Mouse (Mus musculus) hindbrain, embryonic 11.5 days (tissue): Measurements from ENCODE around the gene Cs. TPM values are rescaled to one million over a fixed set of nuclear protein-coding genes. Genes with fewer than 3 reads are reported as not detected.

Experiments used
- ATAC-seq: fragments of 200-750 bp; cut with Nextera tagmentation; 2 replicates; pipeline ENCODE4 v1.8.0; 2017; ENCODE audit warnings: mild to moderate bottlenecking, moderate TSS enrichment, moderate library complexity; ENCODE audit not compliant: low FRiP score
- DNase-seq: peaks from one replicate; pipeline ENCODE4 v3.0.0-alpha.2; 2015; ENCODE audit warnings: low spot score
- H3K27ac ChIP-seq: fragments of 300-500 bp; sonication (generic); 2 replicates; pipeline ENCODE4 v1.5.1; 2014; ENCODE audit warnings: mild to moderate bottlenecking, low read depth, low read length
- H3K27me3 ChIP-seq: fragments of 300-500 bp; sonication (generic); 2 replicates; pipeline ENCODE4 v1.6.1; 2014; ENCODE audit warnings: mild to moderate bottlenecking, low read length, moderate library complexity, mixed read lengths; ENCODE audit not compliant: control insufficient read depth, insufficient read depth
- H3K36me3 ChIP-seq: fragments of 300-500 bp; sonication (generic); 2 replicates; pipeline ENCODE4 v1.6.1; 2014; ENCODE audit warnings: mild to moderate bottlenecking, low read length, moderate library complexity, mixed read lengths; ENCODE audit not compliant: control insufficient read depth, insufficient read depth
- H3K4me1 ChIP-seq: fragments of 300-500 bp; sonication (generic); replicated peaks from 2 replicates; pipeline ENCODE4 v1.6.1; 2014; ENCODE audit warnings: low read length, mixed read lengths; ENCODE audit not compliant: control insufficient read depth, insufficient read depth
- H3K4me2 ChIP-seq: fragments of 300-500 bp; sonication (generic); replicated peaks from 2 replicates; pipeline ENCODE4 v1.6.1; 2014; ENCODE audit warnings: mild to moderate bottlenecking, low read depth, low read length
- H3K4me3 ChIP-seq: fragments of 300-500 bp; sonication (generic); 2 replicates; pipeline ENCODE4 v1.5.1; 2014; ENCODE audit warnings: low read depth, low read length
- H3K9ac ChIP-seq: fragments of 300-500 bp; sonication (generic); 2 replicates; pipeline ENCODE4 v1.6.1; 2014; ENCODE audit warnings: low read depth, low read length
- H3K9me3 ChIP-seq: fragments of 300-500 bp; sonication (generic); 2 replicates; pipeline ENCODE4 v1.6.1; 2016; ENCODE audit warnings: low read length; ENCODE audit not compliant: control insufficient read depth
- WGBS: fragments of 180-500 bp; shearing (Covaris S2); extraction: QIAGEN DNeasy Blood & Tissue Kit; methylation state at CpG from one replicate; pipeline ENCODE4 v1.1.7; 2014; 5-methylcytosine and 5-hydroxymethylcytosine counted together
- polyA plus RNA-seq: library from polyadenylated mRNA; unstranded; fragments of >200 nt; fragmentation: Nextera tagmentation; extraction: Ambion mirVana; gene quantifications from 2 replicates; pipeline ENCODE4 v1.2.1, GENCODE M21; 2014

Gene Cs
- polyA plus RNA-seq, 1 experiment from 2014 or later, result 242 TPM

- H3K36me3 ChIP-seq, result no peaks in the 10 kb centered on the region
- H3K27ac ChIP-seq, result no peak overlapping the region; the same call in 1 of the 2 replicates
- no peak overlapping the region for H3K9ac ChIP-seq
- H3K9me3 ChIP-seq, result no peaks in the 10 kb centered on the region
- no peak for DNase-seq
- no peak overlapping the region for H3K4me3 ChIP-seq
- no peak overlapping the region for H3K4me2 ChIP-seq
- WGBS, result 40% methylated on average over 5 of the region's 5 CpGs
- no peaks in the 10 kb centered on the region; the same call in 1 of the 2 replicates for H3K4me1 ChIP-seq
- no peaks in the 10 kb centered on the region for H3K27me3 ChIP-seq
- no peak for ATAC-seq
Measured at GRCm38 (mm10) chr10:128400338-128400737, 62.8 kb downstream of the Cs start.

GRCm38 (mm10) chr10:128401056-128401455, 63.5 kb downstream of the Cs start, which contains the start of gene Slc39a5:
Gene Slc39a5, minus strand, starts transcription at chr10:128401229.
- ATAC-seq (no peak), DNase-seq (no peak)
- 17% methylated on average over 2 of the region's 2 CpGs for WGBS
- H3K9ac ChIP-seq, result no peak within 1 kb of the TSS
- H3K4me2 ChIP-seq, result no peak within 1 kb of the TSS
- no peaks in the 10 kb centered on the region for H3K4me1 ChIP-seq
- no peaks in the 10 kb centered on the region for H3K27me3 ChIP-seq
- 0 out of 2 replicates have a peak, but pooled peaks cover 3% of the 10 kb centered on the region for H3K36me3 ChIP-seq
- H3K4me3 ChIP-seq, result no peak within 1 kb of the TSS
- H3K27ac ChIP-seq, result no peak within 1 kb of the TSS; the same call in 1 of the 2 replicates
- no peaks in the 10 kb centered on the region for H3K9me3 ChIP-seq

DNA sequence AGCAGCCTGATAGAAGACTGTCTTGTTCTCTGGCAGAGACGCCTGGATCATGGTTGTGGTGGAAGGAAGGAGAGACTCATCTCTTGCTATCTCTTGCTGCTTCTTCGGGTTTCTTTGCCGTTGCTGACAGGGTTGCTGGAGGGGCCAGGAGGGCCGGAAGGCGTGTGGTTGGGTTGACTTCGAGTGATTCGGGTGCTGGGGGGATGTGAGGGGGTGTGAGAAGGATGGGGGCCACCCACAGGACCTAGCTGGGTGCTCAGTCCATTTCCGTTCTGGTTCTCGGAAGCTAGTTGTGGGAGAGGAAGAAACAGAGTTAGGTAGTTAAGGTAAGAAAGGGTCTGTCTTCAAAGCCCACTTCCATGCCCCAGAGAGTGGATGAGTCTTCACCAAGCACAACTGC, 64.1 kb downstream of the Cs start:
- Histone ChIP-seq H3K9me3 (no peaks in the 10 kb centered on the region), H3K9ac (no peak overlapping the region), H3K36me3 (0 out of 2 replicates have a peak, but pooled peaks cover 4% of the 10 kb centered on the region), H3K27me3 (no peaks in the 10 kb centered on the region), H3K4me2 (no peak overlapping the region), H3K27ac (no peak overlapping the region), H3K4me1 (no peaks in the 10 kb centered on the region), H3K4me3 (no peak overlapping the region)
- ATAC-seq (no peak), DNase-seq (no peak)
- WGBS, result 76% methylated on average over 9 of the region's 9 CpGs

- no peak overlapping the region for H3K4me2 ChIP-seq
- no peaks in the 10 kb centered on the region for H3K9me3 ChIP-seq
Measured at GRCm38 (mm10) chr10:128403931-128404330, 66.4 kb downstream of the Cs start.

DNA sequence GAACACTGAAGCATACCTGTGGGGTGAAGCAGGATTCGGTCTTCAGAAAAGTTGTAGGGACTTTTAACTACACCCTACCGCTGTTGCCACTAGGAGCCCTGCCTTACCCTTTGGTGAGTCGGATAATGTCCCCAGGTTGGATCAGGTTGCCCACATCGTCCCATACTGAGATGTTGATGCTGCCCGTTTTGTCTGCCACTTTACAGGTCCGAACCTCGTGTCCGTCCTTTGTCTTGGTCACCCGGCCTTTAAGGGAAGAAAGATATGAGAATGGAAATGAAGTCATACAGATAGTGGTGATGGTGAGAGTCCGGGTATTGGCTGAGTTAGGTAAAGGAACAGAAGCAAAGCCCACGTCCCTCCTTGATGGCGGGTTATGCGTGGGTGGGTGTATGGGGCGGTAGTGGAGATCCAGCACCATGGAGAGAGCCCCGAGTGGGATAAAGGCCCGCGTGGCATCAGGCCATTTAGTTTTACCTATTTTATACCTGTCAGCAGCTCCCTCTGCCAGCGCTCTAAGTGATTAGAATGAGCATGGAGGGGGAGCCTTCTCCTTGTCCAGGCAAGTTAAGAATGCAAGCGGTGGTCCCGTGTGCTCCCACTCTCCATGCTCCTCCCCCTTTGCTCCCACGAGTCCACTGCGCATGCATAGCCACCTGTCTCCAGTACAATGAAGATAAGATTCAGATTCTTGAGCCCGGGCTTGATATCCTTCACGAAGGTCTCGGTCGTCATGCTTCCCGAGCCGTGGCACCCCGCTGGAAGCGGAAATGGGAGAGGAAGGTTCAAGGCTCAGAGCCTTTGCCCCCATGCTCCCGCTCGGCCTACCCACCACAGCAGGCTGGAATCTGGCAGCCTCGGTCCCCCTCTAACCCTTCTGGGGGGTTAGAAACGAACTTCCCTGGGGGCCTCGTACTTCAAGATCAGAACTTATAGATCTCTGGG, 71.3 kb downstream of the Cs start:
- peak overlapping the region; percentile 85 for H3K4me2 ChIP-seq
- peak; percentile 10 for ATAC-seq
- peak overlapping the region; percentile 73 for H3K27ac ChIP-seq
- H3K36me3 ChIP-seq, result peaks cover 8% of the 10 kb centered on the region; the same call in 1 of the 2 replicates
- H3K27me3 ChIP-seq, result no peaks in the 10 kb centered on the region
- 22% methylated on average over 35 of the region's 35 CpGs for WGBS
- H3K4me1 ChIP-seq, result peaks cover 14% of the 10 kb centered on the region
- H3K9ac ChIP-seq, result peak overlapping the region; percentile 88
- H3K9me3 ChIP-seq, result no peaks in the 10 kb centered on the region
- peak; percentile 58 for DNase-seq
- H3K4me3 ChIP-seq, result peak overlapping the region; percentile 68

More at GRCm38 (mm10) chr10:128403931-128404330, 66.4 kb downstream of the Cs start:
- 91% methylated on average over 7 of the region's 7 CpGs for WGBS
- H3K27me3 ChIP-seq, result no peaks in the 10 kb centered on the region
- no peak overlapping the region for H3K4me3 ChIP-seq
- H3K4me1 ChIP-seq, result peaks cover 7% of the 10 kb centered on the region; the same call in 1 of the 2 replicates
- no peak overlapping the region for H3K9ac ChIP-seq
- ATAC-seq (no peak), DNase-seq (no peak)
- H3K27ac ChIP-seq, result no peak overlapping the region
- H3K36me3 ChIP-seq, result peaks cover 8% of the 10 kb centered on the region; the same call in 1 of the 2 replicates

DNA sequence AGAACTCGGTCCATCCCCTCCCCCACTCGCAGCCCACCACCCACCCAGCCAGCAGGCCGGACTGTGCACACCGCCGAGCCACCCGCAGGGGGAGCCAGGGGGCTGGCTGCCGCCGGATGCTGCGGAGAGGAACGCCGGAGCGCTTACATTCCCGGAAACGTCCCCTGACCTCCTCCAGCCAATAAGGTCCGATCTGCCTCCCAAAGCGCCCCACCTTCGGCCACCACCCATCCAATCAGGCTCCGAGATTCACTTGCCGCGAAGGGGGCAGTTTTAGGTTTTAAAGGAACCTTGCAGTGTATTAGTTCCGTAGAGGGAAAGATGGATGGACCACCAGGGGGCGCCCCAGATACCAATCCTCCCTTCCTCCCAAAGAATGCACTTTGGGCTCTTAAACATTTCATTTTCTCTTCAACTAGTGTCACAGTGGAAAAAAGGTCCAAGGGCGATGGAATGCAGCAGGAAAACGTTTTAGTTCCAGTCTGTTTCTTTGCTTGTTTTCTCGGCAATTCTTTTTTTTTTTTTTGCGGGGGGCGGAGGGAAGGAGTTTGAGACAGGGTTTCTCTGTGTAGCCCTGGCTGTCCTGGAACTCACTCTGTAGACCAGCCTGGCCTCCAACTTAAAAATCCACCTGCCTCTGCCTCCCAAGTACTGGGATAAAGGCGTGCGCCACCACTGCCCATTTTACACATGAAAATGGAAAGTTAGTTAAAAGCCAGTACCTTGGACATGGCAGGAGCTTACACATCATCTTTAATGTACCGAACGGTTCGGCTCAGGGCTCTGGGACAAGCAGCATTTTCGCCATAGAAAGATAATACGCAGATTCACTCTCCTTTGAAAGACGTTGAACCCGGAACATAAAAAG, 72.4 kb downstream of the Cs start:
- ATAC-seq, result peak; percentile 91
- Histone ChIP-seq H3K4me3 (peak overlapping the region; percentile 68), H3K27ac (peak overlapping the region; percentile 73), H3K27me3 (no peaks in the 10 kb centered on the region), H3K36me3 (peaks cover 8% of the 10 kb centered on the region; the same call in 1 of the 2 replicates), H3K4me1 (peaks cover 14% of the 10 kb centered on the region), H3K4me2 (peak overlapping the region; percentile 85), H3K9ac (peak overlapping the region; percentile 88), H3K9me3 (no peaks in the 10 kb centered on the region)
- DNase-seq, result peak; percentile 96
- 6% methylated on average over 36 of the region's 36 CpGs for WGBS

GRCm38 (mm10) chr10:128410560-128410845, 73.0 kb downstream of the Cs start:
- WGBS, result 24% methylated on average over 4 of the region's 4 CpGs
- H3K9ac ChIP-seq, result 0 out of 2 replicates have a peak overlapping the region, but pooled peaks have one; percentile 3

DNA sequence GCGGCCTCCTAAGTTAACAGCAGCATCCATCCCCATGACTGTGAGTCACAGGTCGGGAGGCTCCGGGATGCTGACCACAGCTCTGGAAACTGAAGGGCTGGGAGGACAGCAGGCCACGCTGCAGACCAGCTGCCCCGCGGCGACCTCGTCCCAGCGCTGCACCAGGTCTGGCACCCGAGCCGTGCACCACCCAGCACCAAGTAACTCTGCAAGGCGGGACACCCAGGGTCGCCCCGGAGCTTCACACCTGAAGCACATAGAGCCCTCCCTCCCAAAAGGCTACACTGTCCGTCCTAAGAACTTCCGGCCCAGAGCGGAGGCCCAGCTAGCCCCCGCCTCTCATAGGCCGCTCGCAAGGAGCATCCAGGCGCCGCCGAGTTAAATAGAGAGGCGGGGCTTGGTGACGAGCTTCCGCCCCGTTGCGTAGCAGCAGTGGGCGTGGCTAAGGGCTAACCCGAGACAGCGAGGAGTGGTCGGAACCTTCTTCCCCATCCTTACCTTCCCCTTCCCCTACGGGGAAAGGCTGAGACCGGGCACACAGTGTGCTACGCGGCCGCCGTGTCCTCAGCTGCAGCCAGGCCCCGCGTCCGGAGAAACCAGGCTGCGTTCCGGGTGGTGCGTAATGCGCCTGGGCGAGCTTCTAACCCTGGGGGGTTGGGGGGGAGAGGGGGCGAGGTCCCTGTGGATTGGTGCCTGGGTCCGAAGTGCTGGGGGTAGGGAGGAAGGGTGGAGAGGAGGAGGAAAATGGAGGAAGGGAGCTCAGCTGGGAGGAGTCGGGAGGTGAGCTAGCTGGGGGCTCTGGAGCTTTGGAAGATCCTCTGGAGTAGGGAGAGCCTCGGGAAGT, 73.9 kb downstream of the Cs start, which contains the start of the genes Nabp2 and Rnf41:
Gene Nabp2, minus strand, starts transcription at position 282 of the 844 bp plus-strand sequence.
Gene Rnf41, plus strand, starts transcription at position 447 of the 844 bp plus-strand sequence.
- Histone ChIP-seq H3K4me3 (peak within 1 kb of the TSS; percentile 68), H3K27ac (peak within 1 kb of the TSS; percentile 76), H3K4me1 (peaks cover 14% of the 10 kb centered on the region), H3K27me3 (no peaks in the 10 kb centered on the region), H3K4me2 (peak within 1 kb of the TSS; percentile 89), H3K9me3 (no peaks in the 10 kb centered on the region), H3K36me3 (peaks cover 4% of the 10 kb centered on the region; the same call in 1 of the 2 replicates), H3K9ac (peak within 1 kb of the TSS; percentile 68)
- ATAC-seq (peak; percentile 92), DNase-seq (peak; percentile 100)
- WGBS, result under 1% methylated on average over 49 of the region's 50 CpGs

More at GRCm38 (mm10) chr10:128410560-128410845, 73.0 kb downstream of the Cs start:
- Histone ChIP-seq H3K4me1 (peaks cover 14% of the 10 kb centered on the region), H3K27me3 (no peaks in the 10 kb centered on the region), H3K9me3 (no peaks in the 10 kb centered on the region), H3K36me3 (peaks cover 8% of the 10 kb centered on the region; the same call in 1 of the 2 replicates), H3K4me2 (peak overlapping the region; percentile 33), H3K4me3 (peak overlapping the region; percentile 68), H3K27ac (no peak overlapping the region)
- no peak for DNase-seq
- no peak for ATAC-seq
